Mouse (Mus musculus) embryo, embryonic 10 days (tissue): ENCODE measurements at regions not wholly inside any gene's neighbourhood (a gene's known extent, or its start where the extent isn't known, plus 50 kb on each side); places are given as distances from the start of the nearest gene placed in this dataset.
A peak's percentile ranks its signal among the peaks of the same experiment; 100 is the strongest.

ENCODE experiments used
- DNase-seq: peaks from one replicate; pipeline ENCODE4 v3.0.0-alpha.2; 2015; ENCODE audit warnings: low spot score

- no peak for DNase-seq
Observed at GRCm38 (mm10) chr9:101445764-101446163, 194.2 kb upstream of the Ppp2r3a start.

- DNase-seq = no peak
Observed at GRCm38 (mm10) chr9:101445293-101445692, 193.7 kb upstream of the Ppp2r3a start.

- no peak for DNase-seq
Observed at GRCm38 (mm10) chr9:101439856-101440255, 188.3 kb upstream of the Ppp2r3a start.

GRCm38 (mm10) chr9:101438564-101439180 is 187.1 kb upstream of the Ppp2r3a start:
- DNase-seq = no peak

- no peak for DNase-seq
Observed at GRCm38 (mm10) chr9:101424974-101425670, 173.5 kb upstream of the Ppp2r3a start.

- DNase-seq = no peak
Observed at GRCm38 (mm10) chr9:101423041-101423440, 171.4 kb upstream of the Ppp2r3a start.

GRCm38 (mm10) chr9:101422006-101422405 is 170.4 kb upstream of the Ppp2r3a start:
- DNase-seq = no peak

- no peak for DNase-seq
Observed at GRCm38 (mm10) chr9:101421136-101421535, 169.5 kb upstream of the Ppp2r3a start.

GRCm38 (mm10) chr9:101420181-101420580 is 168.6 kb upstream of the Ppp2r3a start:
- DNase-seq = no peak

- DNase-seq = no peak
Observed at GRCm38 (mm10) chr9:101417660-101418059, 166.1 kb upstream of the Ppp2r3a start.

- DNase-seq = no peak
Observed at GRCm38 (mm10) chr9:101416321-101416720, 164.7 kb upstream of the Ppp2r3a start.

- no peak for DNase-seq
Observed at GRCm38 (mm10) chr9:101413071-101413633, 161.6 kb upstream of the Ppp2r3a start.

GRCm38 (mm10) chr9:101411951-101412350 is 160.4 kb upstream of the Ppp2r3a start:
- no peak for DNase-seq

GRCm38 (mm10) chr9:101411532-101411880 is 159.9 kb upstream of the Ppp2r3a start:
- DNase-seq = no peak

- no peak for DNase-seq
Observed at GRCm38 (mm10) chr9:101410783-101411531, 159.4 kb upstream of the Ppp2r3a start.

- no peak for DNase-seq
Observed at GRCm38 (mm10) chr9:101410348-101410747, 158.8 kb upstream of the Ppp2r3a start.

- no peak for DNase-seq
Observed at GRCm38 (mm10) chr9:101408116-101408515, 156.5 kb upstream of the Ppp2r3a start.

GRCm38 (mm10) chr9:101407141-101407540 is 155.5 kb upstream of the Ppp2r3a start:
- DNase-seq = peak; percentile 20

- DNase-seq = peak; percentile 12
Observed at GRCm38 (mm10) chr9:101404441-101405081, 153.0 kb upstream of the Ppp2r3a start.

GRCm38 (mm10) chr9:101404034-101404433 is 152.4 kb upstream of the Ppp2r3a start:
- DNase-seq = no peak

- peak; percentile 21 for DNase-seq
Observed at GRCm38 (mm10) chr9:101402544-101403194, 151.1 kb upstream of the Ppp2r3a start.

- DNase-seq = no peak
Observed at GRCm38 (mm10) chr9:101401416-101401815, 149.8 kb upstream of the Ppp2r3a start.
